Mouse (Mus musculus) testis, postnatal 14 days (tissue): ENCODE results near the gene Mfng.

Experiments
- DNase-seq: peaks from one replicate; pipeline ENCODE4 v3.0.0; 2021; ENCODE audit warnings: low spot score

Gene Mfng

DNA sequence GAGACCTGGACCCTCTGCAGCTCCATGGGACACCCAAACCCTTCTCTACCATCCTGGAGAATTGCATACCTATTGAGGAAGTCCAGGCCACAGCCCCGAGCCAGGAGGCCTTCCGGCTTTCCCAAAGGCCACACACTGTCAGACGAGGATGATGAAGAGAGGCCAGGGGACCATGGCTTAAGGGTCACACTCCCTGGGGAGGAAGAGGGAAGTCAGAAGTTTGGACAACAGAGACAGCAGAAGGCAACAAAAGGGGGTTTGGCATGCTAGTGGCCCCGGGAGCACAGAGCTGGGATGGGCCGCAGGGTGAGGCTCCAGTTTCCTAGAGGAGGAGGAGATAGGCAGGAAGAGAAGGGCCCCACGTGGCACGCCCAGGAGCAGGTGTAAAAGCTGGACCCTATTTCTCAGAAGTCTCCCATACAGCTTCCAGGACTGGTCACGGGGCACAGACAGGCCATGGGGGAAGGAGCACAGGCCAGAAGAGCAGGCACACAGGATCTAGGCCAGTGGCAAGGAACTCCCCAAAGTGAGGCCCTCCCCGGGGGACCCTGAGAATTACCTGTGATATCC is 14.1 kb upstream of the Mfng start:
- DNase-seq, result no peak

DNA sequence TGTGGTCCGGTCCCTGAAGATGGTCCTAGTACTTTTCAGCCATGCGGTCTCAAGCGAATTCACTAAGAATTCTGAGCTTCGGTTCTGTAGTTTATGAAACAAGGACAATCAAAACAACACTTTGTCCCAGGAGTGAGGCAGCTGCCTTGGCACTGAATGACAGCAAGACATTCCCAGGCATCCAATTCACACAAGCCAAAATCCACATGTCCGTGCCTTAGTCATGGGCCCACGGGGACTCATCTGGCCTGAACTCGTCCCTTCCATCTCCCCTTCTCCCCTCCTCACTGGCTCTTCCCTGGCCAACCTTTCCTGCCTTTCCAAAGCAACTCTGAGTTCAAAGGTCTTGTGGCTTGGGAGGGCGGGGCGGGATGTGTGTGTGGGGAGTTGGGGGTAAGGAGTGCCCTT is 13.1 kb upstream of the Mfng start:
- DNase-seq, result no peak

DNA sequence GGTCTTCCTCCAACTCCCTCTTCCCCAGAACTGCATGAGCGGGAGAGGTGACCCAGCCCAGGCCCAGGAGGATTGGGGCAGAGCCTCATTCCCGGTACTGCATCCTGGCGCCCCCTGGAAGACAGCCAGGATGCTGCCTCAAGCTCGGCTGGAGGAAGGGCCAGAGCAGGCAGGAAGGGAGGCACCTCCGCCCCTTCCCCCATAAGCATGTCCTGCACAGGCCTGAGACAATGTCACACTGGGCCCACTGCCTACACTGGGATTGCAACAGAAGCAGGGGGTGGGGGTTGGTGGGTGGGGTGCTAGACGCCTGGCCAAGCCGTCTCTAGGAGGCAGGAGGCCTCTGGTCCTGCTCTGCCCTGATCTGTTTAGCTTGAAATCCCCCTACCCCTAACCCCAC is 12.7 kb upstream of the Mfng start:
- DNase-seq, result no peak

DNA sequence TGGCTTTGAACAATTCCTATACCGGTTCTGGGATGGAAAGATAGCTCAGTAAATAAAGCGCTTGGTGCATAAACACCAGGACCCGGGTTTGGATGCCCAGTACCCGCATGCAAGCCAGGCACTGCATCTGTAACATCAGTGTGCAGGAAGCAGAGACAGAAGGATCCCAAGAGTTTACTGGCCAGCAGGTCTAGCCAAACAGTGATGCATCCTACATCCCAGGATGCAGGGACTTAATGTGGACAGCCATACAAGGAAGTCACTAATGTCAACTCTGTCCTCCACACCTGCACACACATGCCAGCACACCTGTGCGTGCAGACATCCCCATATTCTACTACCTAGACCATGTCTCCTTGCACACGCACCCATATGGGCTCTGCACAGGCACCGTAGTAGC is 12.0 kb upstream of the Mfng start:
- no peak for DNase-seq

DNA sequence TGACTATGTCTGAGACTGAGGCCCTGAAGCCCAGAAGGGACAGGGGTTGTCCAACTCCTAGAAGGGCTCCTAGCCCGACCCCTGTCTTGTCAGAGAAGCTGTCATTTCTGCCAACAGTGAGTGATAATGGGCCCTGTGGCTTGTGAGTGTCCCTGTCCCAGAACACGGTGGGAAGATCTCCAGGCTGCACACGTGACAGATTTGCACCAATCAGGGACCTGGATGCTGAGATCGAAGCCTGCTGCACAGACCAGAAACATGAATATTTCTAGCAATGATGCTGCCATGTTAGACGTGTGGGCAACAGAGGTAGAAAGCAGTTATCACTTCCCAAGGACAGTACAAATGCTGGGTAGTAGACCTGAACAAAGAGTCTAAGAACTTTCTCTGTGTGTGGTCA is 11.2 kb upstream of the Mfng start:
- no peak for DNase-seq

DNA sequence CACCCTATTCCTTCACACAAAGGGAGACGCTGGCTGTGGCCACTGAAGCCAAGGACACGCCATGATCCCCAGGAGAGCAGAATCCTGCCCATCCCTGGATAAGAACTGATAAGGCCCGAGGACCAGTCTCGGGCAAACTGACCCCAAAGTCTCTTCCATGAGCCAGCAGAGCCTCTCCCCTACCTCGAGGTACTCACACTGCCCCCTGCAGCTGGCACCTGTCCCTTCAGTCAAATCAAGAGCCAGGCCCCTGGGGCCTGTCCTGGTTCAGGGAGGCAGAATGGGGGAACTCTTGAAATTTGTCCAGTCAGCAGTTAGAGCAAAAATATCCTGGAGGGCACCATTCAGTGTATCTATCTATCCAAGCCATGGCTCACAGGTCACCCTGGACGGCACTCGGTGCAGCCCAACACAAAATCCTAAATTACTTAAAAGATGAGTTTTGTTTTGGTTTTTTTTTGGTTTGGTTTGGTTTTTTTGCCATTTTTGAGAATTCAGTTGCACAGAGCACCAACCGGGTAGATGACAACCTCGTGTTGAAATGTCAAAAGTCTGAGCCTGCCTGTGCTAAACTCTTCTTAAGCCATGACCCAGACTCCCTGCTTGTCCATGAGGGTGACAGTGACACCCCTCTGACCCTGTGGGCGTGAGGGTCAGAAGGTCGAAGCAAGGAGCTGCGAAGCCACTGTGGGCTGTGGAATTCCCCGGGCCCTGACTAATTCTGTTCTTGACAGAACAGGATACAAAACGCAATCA is 9.3 kb upstream of the Mfng start:
- no peak for DNase-seq

DNA sequence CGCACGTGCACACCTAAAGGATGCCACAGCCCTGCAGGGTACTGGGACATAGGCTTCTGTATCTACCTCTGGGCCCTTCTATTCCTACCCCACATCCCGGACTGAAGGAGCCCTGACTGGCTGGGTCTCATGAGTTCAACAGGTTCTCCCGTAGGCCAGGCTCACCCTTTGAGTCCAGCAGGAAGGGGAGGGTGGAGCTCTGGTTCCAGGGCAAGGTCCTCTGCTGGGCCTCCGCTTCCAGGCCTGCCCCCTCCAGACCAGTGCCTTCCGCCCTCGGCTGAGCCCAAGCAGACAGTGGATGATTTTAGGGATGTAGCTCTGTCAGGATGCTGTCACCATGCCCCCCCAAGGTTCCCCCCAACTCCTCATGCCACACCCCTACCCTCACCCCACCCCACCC is 7.6 kb upstream of the Mfng start:
- no peak for DNase-seq

DNA sequence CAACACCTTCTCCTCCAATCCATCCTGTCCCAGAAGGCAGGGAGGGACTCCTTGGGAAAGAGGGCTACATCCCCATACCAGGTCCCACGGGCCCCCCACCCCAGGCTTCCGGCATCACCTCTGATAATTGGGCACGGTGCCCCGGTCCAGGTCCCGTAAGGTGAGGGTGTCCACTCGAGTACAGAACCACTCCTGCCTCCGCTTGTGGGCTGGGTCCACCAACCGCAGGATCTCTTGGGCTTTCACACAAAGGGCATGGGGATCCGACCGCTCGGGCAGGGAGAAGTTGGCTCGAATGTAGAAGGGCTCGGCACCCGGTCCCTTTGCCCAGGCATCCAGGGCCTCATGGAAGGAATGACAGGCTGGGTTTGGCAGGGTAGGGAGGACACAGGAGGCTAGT is 7.1 kb upstream of the Mfng start:
- DNase-seq, result no peak

DNA sequence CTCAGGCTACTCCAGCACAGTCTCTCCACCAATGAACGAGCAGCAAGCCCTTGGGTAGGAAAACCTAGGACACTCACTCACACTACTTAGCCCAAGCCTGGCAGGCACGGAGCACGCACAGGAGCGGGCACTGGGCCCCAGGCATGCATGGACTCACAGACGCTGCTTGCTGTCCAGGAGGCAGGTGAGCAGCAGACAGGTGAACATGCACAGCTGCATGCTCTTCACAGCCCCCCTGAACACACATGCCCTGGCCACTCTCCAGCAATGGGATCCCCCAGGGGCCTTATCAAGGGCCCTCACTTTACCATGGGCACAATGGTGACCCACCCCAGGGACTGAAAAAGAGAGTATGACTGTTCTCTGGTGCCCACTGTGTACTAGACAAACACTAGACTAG is 6.4 kb upstream of the Mfng start:
- DNase-seq, result no peak

DNA sequence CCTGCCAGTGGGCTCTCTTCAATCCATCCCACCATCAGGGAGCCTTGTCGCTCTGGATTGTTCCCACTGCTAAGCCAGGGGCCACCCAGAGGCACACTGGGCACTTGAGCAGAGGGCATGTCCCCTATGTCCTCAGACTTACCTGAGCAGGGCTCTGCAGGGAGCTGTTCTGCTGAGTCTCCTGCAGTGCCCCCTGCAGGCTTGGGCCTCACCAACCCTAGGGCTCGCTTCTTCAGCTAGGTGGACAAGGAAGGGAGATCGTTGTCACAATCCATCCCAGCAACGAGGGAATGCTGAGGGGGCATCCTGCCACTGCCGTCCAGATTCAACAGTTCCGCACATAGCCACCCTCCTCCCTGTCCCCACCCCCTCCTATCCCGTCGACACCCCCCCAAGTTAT is 6.0 kb upstream of the Mfng start:
- DNase-seq, result no peak

DNA sequence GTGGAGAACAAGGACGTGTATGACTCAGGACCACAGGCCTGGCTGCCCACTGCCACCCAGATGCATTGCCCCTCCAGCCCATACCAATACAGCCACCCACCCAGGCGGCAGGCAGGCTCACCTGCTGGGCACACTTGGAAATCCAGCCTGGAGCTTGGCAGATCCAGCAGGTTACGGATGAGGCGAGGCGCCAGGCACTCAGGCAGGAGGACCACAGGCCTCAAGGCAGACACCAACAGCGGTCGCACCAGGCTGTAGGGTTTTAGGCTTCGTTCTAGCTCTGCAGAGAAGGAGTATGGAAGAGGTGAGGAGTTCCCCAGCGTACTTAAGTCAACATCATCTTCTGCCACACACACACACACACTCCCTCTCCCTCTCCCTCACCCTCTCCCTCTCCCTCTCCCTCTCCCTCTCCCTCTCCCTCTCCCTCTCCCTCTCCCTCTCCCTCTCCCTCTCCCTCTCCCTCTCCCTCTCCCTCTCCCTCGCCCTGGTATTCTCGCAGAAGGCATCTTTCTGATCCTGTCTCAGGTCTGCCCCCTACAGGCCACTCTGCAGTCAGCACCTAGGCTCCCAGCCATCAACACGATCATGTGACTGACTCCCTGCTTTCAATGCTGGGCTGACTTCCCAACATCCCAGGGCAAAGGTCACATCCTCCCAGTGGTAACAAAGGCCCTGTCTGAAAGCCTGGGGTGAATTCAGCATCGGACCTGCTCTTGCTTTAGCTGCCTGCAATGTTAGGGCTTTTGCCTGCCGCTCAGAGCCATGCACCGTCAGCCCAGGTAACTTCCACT is 5.0 kb upstream of the Mfng start:
- DNase-seq, result peak; percentile 64

DNA sequence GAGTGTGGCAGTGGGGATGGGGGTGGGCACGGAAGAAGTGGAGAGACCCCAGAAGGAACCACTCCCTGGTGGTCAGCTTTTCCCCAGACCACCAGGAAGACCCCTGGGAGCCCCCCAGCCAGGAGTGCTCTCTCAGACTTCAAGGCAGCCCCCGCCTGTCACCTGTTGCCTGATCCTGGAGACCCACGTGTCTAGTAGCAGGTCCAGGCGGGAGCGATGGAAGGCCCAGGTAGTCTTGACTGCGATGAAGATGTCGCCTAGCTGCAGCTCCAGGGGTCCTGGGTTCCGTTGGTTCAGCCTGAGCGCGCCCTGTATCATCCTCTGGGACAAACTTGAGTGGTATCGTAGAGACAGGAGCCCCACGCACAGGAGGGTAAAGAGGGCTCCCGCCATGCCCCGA is 419 bp downstream of the Mfng start:
- DNase-seq, result no peak

DNA sequence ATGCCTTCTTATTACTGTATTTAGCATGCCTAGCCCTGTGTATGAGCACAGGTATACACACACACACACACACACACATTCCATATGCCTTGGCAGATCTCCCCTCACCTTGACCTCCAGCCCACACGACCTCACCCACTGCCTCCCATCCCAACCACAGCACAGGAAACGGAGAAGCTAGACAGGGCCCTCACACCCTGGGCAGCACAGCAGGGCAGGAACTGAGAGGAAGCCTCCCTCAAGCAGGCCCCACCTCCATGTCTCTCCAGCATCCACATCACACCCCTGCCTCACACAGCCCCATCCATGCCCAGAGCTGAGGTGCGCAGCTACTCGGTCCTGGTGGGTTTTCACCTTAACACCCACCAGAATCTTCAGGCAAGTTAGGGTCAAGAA is 909 bp downstream of the Mfng start:
- no peak for DNase-seq

DNA sequence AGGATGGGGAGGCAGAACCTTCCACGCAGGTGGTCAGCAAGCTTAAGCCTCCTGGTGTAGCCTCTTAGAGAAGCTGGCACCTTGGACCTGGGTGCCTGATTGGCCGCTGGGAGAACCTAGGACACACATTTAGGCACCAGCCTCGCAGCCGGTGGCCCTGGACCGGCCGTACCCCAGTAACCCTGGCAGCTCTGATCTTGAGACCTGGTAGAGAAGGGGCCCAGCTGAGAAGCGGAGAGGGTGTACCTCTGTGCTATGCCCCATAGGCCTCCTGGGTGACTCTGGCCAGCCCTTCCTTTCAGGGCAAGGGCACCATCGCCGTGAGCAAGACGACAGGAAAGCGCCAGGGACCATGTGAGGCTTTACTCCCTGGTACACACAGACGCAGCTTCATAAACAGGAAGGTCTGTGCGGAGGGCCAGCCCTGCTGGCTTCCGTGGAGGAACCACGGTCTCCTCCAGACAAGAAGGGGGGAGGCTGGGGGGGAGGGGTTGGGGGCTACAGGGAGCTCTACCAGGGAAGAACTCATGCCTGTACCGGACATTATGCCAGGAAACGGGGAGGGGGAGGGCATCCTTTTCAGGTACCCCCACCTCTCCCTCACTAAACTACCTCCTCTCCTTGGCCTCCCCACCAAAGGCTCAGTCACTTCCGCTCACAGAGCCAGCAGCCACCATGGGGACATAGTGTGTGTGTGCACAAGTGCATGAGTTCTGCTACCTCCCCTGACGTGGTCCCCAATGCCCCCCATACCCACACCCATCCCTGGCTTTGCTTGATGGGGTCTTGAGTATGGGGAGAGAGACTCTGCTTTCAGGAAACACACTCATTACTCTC is 1.5 kb downstream of the Mfng start:
- DNase-seq, result no peak

DNA sequence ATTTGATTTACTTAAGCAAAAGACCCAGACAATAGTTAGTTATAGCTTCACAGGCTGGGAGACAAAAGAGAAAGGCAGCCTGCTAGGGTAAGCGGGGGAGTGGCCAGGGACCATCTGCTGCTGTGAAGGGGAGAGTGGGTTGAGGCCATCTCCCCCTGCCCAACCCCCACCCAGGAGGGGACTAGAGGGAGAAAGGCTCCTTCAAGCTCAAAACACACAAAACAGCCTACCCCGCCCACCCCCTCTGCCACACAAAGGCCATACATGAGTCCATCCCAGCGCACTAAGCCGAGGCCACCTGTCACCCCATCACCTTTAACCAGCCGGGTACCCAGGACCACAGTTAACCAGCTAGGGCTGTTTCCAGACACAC is 2.3 kb downstream of the Mfng start:
- no peak for DNase-seq

DNA sequence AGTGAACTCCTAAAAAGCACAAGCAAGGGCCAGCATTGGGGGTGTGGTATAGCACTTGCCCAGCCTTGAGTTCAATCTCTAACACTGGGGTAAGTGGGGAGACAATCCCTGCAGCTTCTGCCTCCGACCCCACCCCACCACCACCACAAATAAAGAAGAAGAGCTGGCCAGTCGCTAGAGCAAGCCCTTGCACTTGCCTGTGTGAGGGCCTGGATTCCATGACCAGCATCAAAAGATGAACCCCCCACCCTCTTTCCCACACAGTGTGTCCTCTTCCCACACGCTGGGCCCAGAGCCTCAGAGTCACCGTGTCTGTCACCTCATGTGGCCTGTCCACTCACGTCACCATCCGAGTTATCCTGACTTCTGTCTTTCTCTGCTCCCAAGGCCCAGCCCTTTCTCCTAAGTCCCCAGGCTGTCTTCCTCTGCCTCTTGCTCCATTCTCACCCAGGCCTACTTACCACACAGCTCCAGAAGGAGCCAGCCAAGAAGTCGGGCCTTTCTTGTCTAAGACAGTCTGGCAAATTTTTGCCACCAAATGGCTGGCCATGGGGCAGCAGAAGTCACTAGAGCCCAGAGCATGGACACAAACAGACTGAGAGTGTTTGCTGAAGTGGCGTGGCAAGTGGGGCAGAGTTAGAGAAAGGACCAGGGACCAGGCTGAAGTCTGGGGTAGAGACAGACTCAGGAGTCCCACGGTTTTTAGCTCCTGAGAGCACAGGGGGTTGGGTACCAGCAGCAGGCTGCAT is 2.9 kb downstream of the Mfng start:
- no peak for DNase-seq

DNA sequence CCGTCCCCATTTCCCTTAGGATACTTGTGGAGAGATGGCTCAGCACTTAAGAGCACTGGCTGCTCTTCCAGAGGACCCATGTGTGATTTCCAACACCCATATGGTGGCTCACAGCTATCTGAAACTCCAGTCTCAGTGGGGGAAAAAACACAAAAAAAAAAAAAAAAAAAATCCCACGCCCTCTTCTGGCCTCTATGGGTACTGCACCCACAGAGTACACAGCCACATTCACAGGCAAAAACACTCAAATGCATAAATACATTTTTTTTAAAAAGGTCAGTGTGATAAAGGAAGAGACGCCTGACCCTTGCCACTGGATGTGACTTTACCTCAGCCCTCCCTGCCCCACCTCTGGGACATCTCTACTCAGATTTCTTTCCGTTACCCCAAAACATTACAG is 4.2 kb downstream of the Mfng start:
- no peak for DNase-seq

DNA sequence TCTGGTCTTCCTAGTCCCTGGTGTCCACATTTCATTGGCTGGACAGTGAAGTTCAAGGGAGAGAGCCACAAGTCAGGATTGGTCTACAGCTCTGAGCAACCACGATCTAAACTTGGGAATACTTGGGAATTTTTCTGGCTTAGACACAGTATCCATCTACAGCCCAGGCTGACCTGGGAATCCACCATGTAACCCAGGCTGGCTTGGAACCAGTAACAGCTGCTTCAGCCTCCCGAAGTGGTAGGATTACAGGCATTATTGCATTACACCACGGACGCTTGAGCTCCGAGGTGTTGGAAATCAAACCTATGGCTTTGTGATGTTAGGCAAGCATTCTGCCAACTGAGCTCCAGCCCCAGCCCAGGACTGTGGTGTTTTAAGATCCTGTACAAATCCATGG is 9.6 kb downstream of the Mfng start:
- DNase-seq, result no peak

DNA sequence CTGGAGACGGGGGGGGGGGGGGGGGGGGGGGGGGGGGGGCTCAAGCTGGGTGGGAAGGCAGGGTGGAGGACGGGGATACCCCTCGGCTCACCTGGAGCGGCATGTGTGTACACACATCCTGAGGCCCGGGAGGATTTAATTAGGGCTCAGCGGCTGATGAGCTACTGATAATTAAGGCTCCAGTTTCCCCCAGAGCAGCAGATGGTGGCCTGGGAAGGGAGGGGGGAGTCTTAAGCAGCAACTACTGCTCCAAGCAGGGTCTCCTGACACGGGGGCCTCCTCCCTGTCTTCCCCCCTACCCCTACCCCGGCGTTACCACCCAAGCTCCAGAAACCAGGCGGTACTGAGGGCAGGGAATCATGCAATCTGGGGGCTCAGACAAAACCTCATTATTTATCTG is 10.1 kb downstream of the Mfng start:
- DNase-seq, result no peak

DNA sequence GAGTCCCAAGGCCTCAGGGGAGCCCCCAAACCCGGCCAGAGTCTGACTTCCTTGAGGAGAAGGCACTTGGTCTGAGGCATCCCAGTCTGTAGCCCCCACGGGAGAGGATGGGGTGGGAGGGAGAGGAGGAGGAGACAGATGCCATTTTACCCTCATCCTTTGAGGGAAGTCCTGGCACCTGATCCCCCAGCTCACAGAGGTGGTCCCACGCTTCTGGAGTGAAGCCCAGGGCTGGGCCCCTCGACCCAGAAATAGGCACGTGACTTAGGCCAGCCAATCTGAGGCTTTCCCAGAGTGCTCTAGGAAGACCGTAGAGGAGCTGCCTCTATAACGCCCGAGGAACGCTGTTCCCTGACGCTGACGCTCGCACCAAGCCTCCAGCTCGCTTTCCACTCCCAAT is 12.2 kb downstream of the Mfng start:
- DNase-seq, result no peak

DNA sequence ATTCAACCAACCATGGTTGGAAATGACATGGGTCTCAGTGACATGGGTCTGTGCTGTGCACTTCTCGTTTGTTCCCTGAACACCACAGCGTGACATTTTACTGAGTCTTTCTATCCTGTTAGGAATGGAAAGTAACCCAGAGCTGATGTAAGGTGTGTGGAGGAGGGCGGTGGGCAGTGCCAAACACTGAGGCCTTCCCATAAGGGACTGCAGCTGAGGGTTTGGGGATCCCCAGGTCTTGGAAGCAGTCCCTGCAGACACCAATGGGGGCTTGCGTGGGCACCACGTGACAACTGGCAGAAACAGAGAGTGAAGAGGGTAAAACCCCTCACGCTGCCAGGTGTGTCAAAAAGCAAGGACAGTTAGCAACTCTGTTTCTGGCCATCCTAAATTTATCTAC is 15.1 kb downstream of the Mfng start:
- no peak for DNase-seq
